Mouse (Mus musculus) regulatory T cell (primary cell): ENCODE measurements at regions not wholly inside any gene's neighbourhood (a gene's known extent, or its start where the extent isn't known, plus 50 kb on each side); places are given as distances from the start of the nearest gene placed in this dataset.

Experiments used
- in situ Hi-C: fragments of 300-600 bp; cut with MboI, MseI; formaldehyde crosslinking; loops from one replicate; pipeline ENCODE4 v1.15.1; 2025; ENCODE audit warnings: high pct_unique_total_duplicates

DNA sequence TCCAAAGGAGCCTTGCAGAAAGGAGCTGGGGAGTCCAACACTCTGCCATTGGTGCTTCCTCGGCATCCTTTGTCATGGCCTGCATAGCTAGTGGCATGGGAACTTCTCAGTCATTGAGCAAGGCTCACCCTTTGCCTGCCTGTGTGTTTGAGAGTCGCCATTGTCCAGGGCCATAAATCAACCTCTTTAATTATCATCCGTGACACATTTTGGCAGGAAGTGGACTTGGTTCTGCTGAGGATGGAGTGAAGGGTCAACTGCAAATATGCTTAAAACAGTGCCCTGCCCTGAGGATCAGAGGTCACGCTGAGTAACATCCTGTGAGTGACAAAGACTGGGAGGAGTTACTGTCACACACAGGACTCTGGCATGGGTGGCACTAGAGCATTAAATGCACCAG, 151.2 kb downstream of the Chst1 start:
- in situ Hi-C loops = no loop called here

- in situ Hi-C loops = no loop called here
These were observed 151.7 kb downstream of the Chst1 start for GRCm38 (mm10) chr2:92751256-92751655.

- in situ Hi-C loops = no loop called here
These were observed 152.6 kb downstream of the Chst1 start for GRCm38 (mm10) chr2:92752156-92752555.

DNA sequence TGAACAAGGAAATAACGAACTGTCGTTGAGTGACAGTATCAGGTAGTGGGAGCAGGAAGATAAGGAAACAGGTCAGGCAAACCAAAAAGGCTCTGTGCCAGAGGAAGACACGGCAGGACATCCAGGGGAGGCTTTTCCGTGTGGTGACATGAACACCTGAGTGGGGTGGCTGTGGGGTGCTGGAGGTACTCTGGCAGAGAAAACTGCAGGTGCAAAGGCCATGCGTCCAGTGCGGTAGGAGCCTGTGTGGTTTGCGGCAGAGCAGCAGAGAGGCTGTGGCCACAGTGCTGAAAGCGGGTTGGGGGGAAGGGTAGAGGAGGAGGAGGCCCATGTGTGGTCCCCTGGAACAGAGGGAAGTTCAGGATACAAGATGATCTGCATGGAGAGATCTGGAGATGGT, 153.3 kb downstream of the Chst1 start:
- in situ Hi-C loops = no loop called here

DNA sequence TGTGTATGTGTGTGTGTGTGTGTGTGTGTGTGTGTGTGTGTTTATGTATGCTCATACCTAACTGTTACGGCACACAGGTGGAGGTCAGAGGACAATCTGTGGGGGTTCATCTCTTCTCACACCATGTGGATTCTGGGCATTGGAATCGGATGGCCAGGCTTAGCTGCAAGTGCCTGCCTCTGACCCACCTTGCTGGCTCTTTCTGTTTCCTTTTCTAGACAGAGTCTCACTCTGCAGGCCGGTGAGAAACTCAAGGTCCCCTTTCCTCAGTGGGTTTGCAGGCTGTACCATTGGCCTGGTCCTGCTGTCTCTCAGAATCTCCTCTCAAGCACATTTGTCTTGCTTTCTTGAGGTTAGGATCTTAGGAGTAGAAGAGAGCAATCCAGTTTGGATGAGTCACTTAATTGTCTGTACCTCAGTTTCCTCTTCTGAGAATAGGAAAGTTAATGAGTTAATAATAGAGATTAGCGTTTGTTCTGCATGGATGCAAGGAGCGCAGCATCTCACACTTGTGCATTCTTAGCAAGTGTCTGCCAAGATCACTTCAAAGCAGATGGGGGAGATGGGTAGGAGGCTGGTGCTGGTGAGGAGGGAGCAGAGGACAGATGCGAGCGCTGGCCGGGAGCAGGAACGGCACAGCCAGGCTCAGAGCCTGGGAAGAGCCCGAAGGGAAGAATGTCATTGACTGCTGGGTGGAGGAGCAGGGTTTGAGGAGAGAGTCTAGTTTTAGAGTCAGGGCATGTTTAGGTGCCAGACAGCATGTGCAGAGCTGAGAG, 155.2 kb downstream of the Chst1 start:
- in situ Hi-C loops = no loop called here

DNA sequence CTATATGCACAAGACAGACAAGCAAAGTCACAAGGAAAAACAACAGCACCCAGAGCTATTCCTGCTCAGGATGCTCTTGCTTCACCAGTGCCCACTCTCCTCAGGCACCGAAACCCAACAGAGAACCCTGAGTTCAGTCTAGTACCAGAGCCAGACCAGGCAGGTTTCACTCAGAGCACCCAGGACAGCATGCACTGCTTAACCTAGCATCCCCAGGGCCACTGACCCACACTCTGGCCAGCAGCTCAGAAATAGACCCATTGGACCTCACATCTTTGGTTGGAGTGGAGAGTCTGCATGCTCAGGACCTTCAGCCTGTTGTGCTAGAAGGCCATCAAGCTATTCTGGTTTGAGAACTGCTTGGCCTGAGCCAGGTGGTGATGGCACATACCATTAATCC, 157.0 kb downstream of the Chst1 start:
- in situ Hi-C loops = no loop called here

DNA sequence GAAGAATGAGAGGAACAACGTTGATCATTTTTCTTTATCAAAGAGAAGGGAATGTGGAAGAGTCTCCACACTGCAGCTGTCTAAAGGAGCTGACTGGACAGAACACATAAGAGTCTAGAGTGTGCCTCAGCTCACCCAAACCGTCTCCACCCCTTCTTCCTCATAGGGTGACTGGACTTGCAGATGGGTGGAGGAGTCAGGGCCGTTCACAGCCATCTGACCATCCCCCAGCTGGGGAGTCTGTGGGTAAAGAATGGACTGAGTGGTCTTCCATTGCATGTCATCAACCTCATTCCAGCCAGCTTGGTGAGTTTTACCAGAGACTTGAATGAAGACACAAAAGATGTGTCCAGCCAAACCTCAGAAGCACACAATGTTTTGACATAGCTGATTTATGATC, 156.1 kb upstream of the Syt13 start:
- in situ Hi-C loops = no loop called here

GRCm38 (mm10) chr2:92763881-92764635, 150.8 kb upstream of the Syt13 start:
- in situ Hi-C loops = no loop called here

GRCm38 (mm10) chr2:92767476-92768005, 147.4 kb upstream of the Syt13 start:
- in situ Hi-C loops = no loop called here

DNA sequence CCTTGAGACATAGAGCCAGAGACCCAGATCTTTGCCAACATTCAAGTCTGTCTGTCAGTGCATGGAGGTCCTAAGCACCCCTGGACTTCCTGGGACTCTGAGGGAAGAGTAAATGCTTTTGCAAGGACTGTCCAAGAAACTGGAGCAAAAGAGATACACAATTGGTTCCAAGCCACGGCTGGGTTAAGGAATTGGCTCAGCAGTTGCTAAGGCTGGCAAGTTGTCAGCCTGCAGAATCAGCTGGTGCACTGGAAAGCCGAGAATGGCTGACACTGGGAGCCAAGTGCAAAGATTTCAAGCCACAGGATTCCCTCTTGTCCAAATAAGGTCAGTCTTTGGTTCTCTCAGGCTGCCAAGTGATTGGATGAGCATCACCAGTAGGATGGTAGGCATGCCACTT, 146.8 kb upstream of the Syt13 start:
- in situ Hi-C loops = no loop called here

- in situ Hi-C loops = no loop called here
These were observed 145.8 kb upstream of the Syt13 start for GRCm38 (mm10) chr2:92769061-92769460.

DNA sequence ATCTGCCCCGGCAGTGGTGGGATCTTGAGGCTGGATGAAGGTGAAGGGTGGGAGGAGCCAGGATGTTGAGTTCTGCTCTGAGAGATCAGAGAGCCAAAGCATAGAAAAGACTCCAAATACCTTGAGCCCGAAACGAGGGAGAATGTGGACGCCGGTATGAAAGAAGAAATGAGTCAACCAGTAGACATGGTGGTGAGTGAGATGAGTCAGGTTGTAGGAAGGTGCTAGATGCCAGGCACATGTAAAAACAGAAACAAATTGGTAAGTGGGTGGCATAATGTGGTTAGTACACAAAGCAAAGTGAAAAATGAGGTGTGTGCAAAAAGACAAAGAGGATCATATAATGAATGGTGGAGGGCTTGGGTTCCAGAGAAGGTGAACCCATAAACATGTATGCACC, 144.8 kb upstream of the Syt13 start:
- in situ Hi-C loops = no loop called here

DNA sequence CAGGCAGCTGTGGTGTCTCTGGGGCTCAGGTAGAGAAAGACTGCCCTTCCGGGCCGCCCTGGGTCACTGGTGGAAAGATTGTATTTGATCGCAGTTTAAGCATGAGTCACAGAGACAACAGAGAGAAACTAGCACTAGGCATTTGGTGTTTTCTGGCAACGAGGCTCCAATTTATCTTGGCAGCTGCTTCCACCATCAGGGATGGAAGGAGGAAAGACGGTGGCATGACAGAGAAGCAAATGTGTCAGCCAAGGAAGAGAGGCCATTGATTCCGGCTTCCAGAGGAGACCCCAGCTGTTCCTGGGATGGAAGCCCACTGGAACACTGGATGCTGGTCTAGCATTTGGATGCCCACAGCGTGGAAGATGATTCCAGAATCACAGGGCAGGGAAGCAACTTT, 142.3 kb upstream of the Syt13 start:
- in situ Hi-C loops = no loop called here

GRCm38 (mm10) chr2:92776497-92776896, 138.4 kb upstream of the Syt13 start:
- in situ Hi-C loops = no loop called here

DNA sequence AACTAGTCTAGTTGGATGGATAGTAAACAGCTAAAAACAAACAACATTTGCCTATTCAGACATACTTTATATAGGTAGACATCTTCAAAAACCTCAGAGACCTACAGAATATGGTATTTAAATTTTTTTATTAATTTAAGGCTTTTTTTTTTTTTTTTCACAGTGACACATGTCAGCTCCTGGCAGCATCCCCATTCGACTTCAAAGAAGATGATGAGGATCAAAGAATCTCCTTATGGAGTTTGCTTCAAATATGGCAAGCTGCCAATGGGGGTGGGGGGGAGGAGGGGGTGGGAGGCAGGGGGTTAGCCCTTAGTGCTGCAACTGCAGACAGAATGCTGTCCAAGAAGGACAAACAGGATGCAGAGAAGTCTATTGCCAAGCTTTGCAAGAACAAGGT, 135.8 kb upstream of the Syt13 start:
- in situ Hi-C loops = no loop called here

DNA sequence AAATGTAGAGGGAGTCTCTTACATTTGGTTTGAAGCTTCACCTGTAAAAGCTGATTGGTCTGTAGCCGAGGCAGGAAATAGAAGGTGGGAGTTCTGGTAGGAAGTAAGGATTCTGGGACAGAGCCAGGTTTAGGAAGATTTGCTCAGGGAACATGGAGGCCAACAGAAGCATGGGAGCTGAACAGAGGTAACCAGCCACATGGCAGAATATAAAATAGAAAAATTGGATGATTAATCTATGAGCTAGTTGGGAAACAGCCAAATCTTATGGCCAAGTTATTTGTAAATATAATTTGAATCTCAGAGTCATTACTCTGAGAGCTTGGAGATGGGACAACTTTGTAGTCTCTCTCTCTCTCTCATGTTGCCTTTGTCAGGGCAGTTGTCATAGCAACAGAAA, 134.9 kb upstream of the Syt13 start:
- in situ Hi-C loops = no loop called here

GRCm38 (mm10) chr2:92781451-92781850, 133.4 kb upstream of the Syt13 start:
- in situ Hi-C loops = no loop called here

DNA sequence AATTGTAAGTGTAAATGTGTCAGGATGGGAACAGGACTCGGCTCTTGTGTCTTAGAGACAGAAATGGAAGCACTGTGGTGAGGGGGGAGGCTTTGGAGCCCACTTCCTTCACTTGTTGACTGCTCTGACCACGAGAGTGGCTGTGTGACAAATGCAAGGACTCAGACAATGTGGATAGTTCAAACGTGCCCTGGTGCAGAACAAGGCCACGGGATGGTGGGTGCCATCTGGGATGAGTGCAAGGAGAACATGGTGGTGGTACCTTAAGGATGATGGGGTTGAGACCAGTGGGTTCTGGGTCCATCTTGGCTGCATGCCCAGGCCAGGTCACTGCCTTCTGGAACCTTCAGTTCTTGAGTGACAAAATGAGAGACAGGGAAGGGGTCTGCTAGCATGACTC, 132.3 kb upstream of the Syt13 start:
- in situ Hi-C loops = no loop called here

DNA sequence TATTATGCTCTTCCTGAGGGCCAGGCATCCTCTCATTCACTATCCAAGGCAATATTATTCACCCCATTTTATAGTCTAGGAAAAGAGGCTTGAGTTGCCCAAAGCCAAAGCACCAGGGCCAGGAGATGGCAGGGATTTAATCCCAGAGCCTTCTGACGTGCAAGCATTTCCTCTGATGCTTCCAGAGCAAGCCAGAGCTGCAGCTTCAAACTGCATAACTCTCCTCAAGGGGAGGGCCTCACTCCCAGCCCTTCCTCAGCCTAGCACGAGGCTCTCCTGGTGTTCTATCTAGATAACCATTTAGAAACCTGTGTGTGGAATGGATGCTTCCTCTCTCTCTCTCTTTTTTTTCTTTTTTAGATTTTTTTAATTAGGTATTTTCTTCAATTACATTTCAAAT, 130.0 kb upstream of the Syt13 start:
- in situ Hi-C loops = no loop called here

- in situ Hi-C loops = no loop called here
These were observed 126.9 kb upstream of the Syt13 start for GRCm38 (mm10) chr2:92787925-92788410.

- in situ Hi-C loops = no loop called here
These were observed 126.0 kb upstream of the Syt13 start for GRCm38 (mm10) chr2:92788875-92789274.

- in situ Hi-C loops = no loop called here
These were observed 124.5 kb upstream of the Syt13 start for GRCm38 (mm10) chr2:92790374-92790773.

DNA sequence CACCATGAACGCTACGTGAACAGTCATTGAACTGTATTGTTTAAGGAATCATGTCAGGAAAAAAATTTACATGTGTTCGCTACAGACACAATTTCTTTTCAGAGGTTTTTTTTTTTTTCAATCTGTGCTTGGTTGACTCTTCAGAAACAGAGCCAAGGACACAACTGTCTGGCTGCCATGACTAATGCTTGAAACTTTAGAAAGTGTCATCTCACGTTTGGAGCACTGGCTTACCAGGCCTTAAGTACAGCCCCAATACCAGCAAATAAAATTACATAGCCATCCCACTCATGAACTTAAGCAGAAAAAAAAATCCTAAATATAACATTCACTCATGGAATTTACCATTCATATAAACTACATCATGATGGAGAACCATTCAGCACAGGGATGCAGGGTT, 115.1 kb upstream of the Syt13 start:
- in situ Hi-C loops = no loop called here
